7 mouse cellular contexts compared by ENCODE assay signal in the genomic region with DNA sequence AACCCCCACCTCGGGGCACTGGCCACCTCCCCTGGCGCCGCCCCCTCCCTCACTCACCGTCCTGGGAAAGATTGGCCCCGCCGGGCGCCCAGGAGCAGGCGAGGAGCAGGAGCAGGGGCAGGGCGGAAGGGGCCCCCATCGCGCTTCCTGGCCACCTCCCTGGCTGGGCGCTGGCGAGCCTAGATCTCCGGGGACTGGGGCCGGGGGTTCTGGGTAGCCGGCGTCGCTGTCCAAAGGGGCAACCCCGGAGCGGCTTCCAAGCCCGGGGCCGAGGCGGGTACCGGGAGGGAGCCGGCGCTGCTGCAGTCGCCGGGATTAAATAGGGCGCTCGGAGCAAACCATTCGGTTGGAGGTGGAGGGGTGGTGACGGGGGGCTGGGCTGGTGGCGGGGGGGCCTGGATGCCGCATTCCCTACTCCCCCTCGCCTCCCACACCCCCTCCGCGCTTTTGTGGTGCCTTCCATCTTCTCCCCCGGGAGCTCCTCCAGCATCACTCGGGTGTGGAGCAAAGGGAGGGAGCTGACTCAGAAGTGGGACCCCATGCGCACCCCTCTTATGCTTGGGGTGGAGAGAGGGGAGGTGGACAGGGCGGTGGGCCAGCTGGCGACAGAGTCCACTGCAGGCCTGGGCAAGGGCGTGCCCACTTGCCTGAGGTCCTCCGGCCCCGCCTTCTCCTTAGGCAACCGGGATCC. TPM values are rescaled to one million over a fixed set of nuclear protein-coding genes. Genes with fewer than 3 reads are reported as not detected.
DNase-seq lines count a peak whose midpoint lies in the region; ATAC-seq lines count a peak whose summit lies in the region.

TSS of gene Cadm3 (minus strand) at position 340 of the 691 bp plus-strand sequence.

- H3K4me1 ChIP-seq in brown adipose tissue, adult 24 weeks (ENCODE audit: control insufficient read depth, insufficient read depth, insufficient read length, low read length): no peaks in the 10 kb centered on the region
- no peaks in the 10 kb centered on the region; the same call in 1 of the 2 replicates for H3K4me1 ChIP-seq in forebrain, embryonic 11.5 days (replicated peaks; ENCODE audit: control insufficient read depth, insufficient read depth, low read length)
- peaks cover 6% of the 10 kb centered on the region; the same call in 1 of the 2 replicates for H3K4me1 ChIP-seq in heart, embryonic 16.5 days (ENCODE audit: control insufficient read depth, insufficient read depth, low read length)
- peaks cover 12% of the 10 kb centered on the region for H3K4me1 ChIP-seq in neural tube, embryonic 11.5 days (ENCODE audit: control insufficient read depth, insufficient read depth, low read length)

- peak; percentile 92 for ATAC-seq in forebrain, embryonic 11.5 days (replicated peaks; ENCODE audit: low FRiP score)
- peak; percentile 18; the same call in 1 of the 2 replicates for ATAC-seq in heart, embryonic 16.5 days (replicated peaks; ENCODE audit: extremely low read depth, insufficient read depth, low FRiP score)
- peak; percentile 90 for ATAC-seq in neural tube, embryonic 11.5 days (ENCODE audit: insufficient read depth, low FRiP score, low TSS enrichment)

- no peaks in the 10 kb centered on the region for H3K27me3 ChIP-seq in forebrain, embryonic 11.5 days (ENCODE audit: control insufficient read depth, insufficient read depth, low read length)
- H3K27me3 ChIP-seq in heart, embryonic 16.5 days (ENCODE audit: control insufficient read depth, insufficient read depth, low read length): peaks cover 47% of the 10 kb centered on the region
- no peaks in the 10 kb centered on the region for H3K27me3 ChIP-seq in neural tube, embryonic 11.5 days (ENCODE audit: control insufficient read depth, insufficient read depth, low read length)

- H3K9ac ChIP-seq in forebrain, embryonic 11.5 days (ENCODE audit: low read length): peak within 1 kb of the TSS; percentile 81
- peak within 1 kb of the TSS; percentile 18; the same call in 1 of the 2 replicates for H3K9ac ChIP-seq in heart, embryonic 16.5 days (ENCODE audit: low read length)
- peak within 1 kb of the TSS; percentile 69 for H3K9ac ChIP-seq in neural tube, embryonic 11.5 days (ENCODE audit: low read length)

- H3K27ac ChIP-seq in brown adipose tissue, adult 24 weeks (replicated peaks; ENCODE audit: low read depth, low read length): no peak within 1 kb of the TSS
- peak within 1 kb of the TSS; percentile 53; the same call in 1 of the 2 replicates for H3K27ac ChIP-seq in forebrain, embryonic 11.5 days (ENCODE audit: low read depth, low read length)
- H3K27ac ChIP-seq in heart, embryonic 16.5 days (ENCODE audit: low read length): no peak within 1 kb of the TSS
- peak within 1 kb of the TSS; percentile 47; the same call in 1 of the 2 replicates for H3K27ac ChIP-seq in neural tube, embryonic 11.5 days (ENCODE audit: low read depth, low read length)

- DNase-seq in R1 (ENCODE audit: low read depth, low spot score): peak; percentile 31
- peak; percentile 89 for DNase-seq in forebrain, embryonic 11.5 days (ENCODE audit: low spot score)
- peak; percentile 66 to 85 for DNase-seq in left cerebral cortex, postnatal 14 days (ENCODE audit: low spot score in 2 of 2)
- DNase-seq in neural tube, embryonic 11.5 days (ENCODE audit: low spot score): peak; percentile 81
- DNase-seq in thymus, adult 18-20 months: no peak

- no peaks in the 10 kb centered on the region for H3K9me3 ChIP-seq in forebrain, embryonic 11.5 days (ENCODE audit: control insufficient read depth, low read length)
- H3K9me3 ChIP-seq in heart, embryonic 16.5 days (replicated peaks; ENCODE audit: control insufficient read depth, low read length): no peaks in the 10 kb centered on the region
- H3K9me3 ChIP-seq in neural tube, embryonic 11.5 days (ENCODE audit: control insufficient read depth, low read length): no peaks in the 10 kb centered on the region

- intact Hi-C loops in left cerebral cortex, postnatal 14 days (cut with DNase I): no loop called here

- H3K36me3 ChIP-seq in forebrain, embryonic 11.5 days (ENCODE audit: control insufficient read depth, insufficient read depth, low read length): no peaks in the 10 kb centered on the region
- no peaks in the 10 kb centered on the region for H3K36me3 ChIP-seq in heart, embryonic 16.5 days (ENCODE audit: control insufficient read depth, insufficient read depth)
- no peaks in the 10 kb centered on the region for H3K36me3 ChIP-seq in neural tube, embryonic 11.5 days (ENCODE audit: control insufficient read depth, insufficient read depth, low read length)

- WGBS in forebrain, embryonic 11.5 days: under 1% methylated on average over 42 of the region's 46 CpGs
- under 1% methylated on average over 41 of the region's 46 CpGs for WGBS in heart, embryonic 16.5 days
- under 1% methylated on average over 45 of the region's 46 CpGs for WGBS in neural tube, embryonic 11.5 days

- peak within 1 kb of the TSS; percentile 43 for H3K4me3 ChIP-seq in brown adipose tissue, adult 24 weeks (ENCODE audit: insufficient read depth, low read depth, low read length)
- peak within 1 kb of the TSS; percentile 80 for H3K4me3 ChIP-seq in forebrain, embryonic 11.5 days (ENCODE audit: low read depth, low read length)
- peak within 1 kb of the TSS; percentile 52 for H3K4me3 ChIP-seq in heart, embryonic 16.5 days (ENCODE audit: low read length)
- peak within 1 kb of the TSS; percentile 67 for H3K4me3 ChIP-seq in neural tube, embryonic 11.5 days (ENCODE audit: low read depth, low read length)

- H3K4me2 ChIP-seq in forebrain, embryonic 11.5 days (ENCODE audit: low read depth, low read length, severe bottlenecking): peak within 1 kb of the TSS; percentile 84
- H3K4me2 ChIP-seq in heart, embryonic 16.5 days (ENCODE audit: low read depth, low read length): peak within 1 kb of the TSS; percentile 73
- H3K4me2 ChIP-seq in neural tube, embryonic 11.5 days (ENCODE audit: low read depth): peak within 1 kb of the TSS; percentile 83

RNA-seq across cellular contexts. Expression of gene Cadm3, which starts in this region (rescaled TPM):
- polyA plus RNA-seq in brown adipose tissue, adult 24 weeks (2012; ENCODE audit: insufficient read depth, insufficient read length, missing spikeins): 5.1 and 7.2 TPM in 2 replicates
- polyA plus RNA-seq in forebrain, embryonic 11.5 days (2014; fragmentation: Nextera tagmentation; extraction: Ambion mirVana): 15.6 and 16.0 TPM in 2 replicates
- 0.26 and 0.45 TPM in 2 replicates for polyA plus RNA-seq in heart, embryonic 16.5 days (2015; fragmentation: Nextera tagmentation; extraction: Ambion mirVana)
- total RNA-seq in left cerebral cortex, postnatal 14 days (2021): 100 to 1,000 TPM; 482 to 514 TPM
- 40.1 and 42.4 TPM in 2 replicates for polyA plus RNA-seq in neural tube, embryonic 11.5 days (2014; fragmentation: Nextera tagmentation; extraction: Ambion mirVana)

Comparison
In these comparisons a context has a peak if more than half of its experiments do, and no peak if none do; other contexts are left out.
1. Peak in ATAC-seq, H3K4me3 ChIP-seq, H3K9ac ChIP-seq and H3K4me2 ChIP-seq in heart, embryonic 16.5 days; RNA of the gene not detected or under 1 TPM.
2. DNase-seq: peak in R1 (single experiment), forebrain, embryonic 11.5 days (single experiment), left cerebral cortex, postnatal 14 days (2 of 2) and neural tube, embryonic 11.5 days (single experiment); none in thymus, adult 18-20 months (0 of 2).
3. H3K27ac ChIP-seq: peak in forebrain, embryonic 11.5 days (single experiment) and neural tube, embryonic 11.5 days (single experiment); none in brown adipose tissue, adult 24 weeks (single experiment) and heart, embryonic 16.5 days (single experiment).
4. ATAC-seq: peak in every context shown above with its lines; median percentile 92 in forebrain, embryonic 11.5 days; 90 in neural tube, embryonic 11.5 days; 18 in heart, embryonic 16.5 days.
5. H3K9ac ChIP-seq: peak in every context shown above with its lines; median percentile 81 in forebrain, embryonic 11.5 days; 69 in neural tube, embryonic 11.5 days; 18 in heart, embryonic 16.5 days.
6. Peak in every context shown above with its lines, with median percentiles within 50 percentile points of each other: H3K4me3 ChIP-seq and H3K4me2 ChIP-seq.